Mouse (Mus musculus): ENCODE data around the gene Lrrc38. TPM values are rescaled to one million over a fixed set of nuclear protein-coding genes. Genes with fewer than 3 reads are reported as not detected.

Lrrc38 gene
- polyA plus RNA-seq, 1 experiment from 2014 or later = not detected

- TF ChIP-seq CTCF (IDR thresholded peaks at IDR 0.05; ENCODE audit: low read depth) = peak; percentile 91
- no peak for TF ChIP-seq EP300 (optimal IDR thresholded peaks at IDR 0.05)
- ATAC-seq (ENCODE audit: low FRiP score, low TSS enrichment) (no peak), DNase-seq (ENCODE audit: low spot score) (peak; percentile 69)
- H3K27me3 ChIP-seq (ENCODE audit: control insufficient read depth, insufficient read depth, low read length) = no peaks in the 10 kb centered on the region
- 1% methylated on average over 10 of the region's 10 CpGs for WGBS
- H3K4me3 ChIP-seq (ENCODE audit: low read depth, low read length) = peak overlapping the region; percentile 23
- H3K27ac ChIP-seq (replicated peaks) = no peak overlapping the region
- no peaks in the 10 kb centered on the region for H3K4me1 ChIP-seq (replicated peaks; ENCODE audit: control insufficient read depth, insufficient read depth)
- 0 out of 2 replicates have a peak overlapping the region, but pooled peaks have one; percentile 31 for H3K9ac ChIP-seq (ENCODE audit: low read length)
- no peaks in the 10 kb centered on the region for H3K9me3 ChIP-seq (ENCODE audit: control insufficient read depth, low read length)
- no peaks in the 10 kb centered on the region for H3K36me3 ChIP-seq (ENCODE audit: control insufficient read depth, insufficient read depth, low read length)
- peak overlapping the region; percentile 58 for H3K4me2 ChIP-seq (replicated peaks; ENCODE audit: low read depth)
Observed at GRCm38 (mm10) chr4:143325625-143325941, 24.0 kb upstream of the Lrrc38 start.

- Histone ChIP-seq H3K27ac (replicated peaks) (no peak overlapping the region), H3K4me2 (replicated peaks; ENCODE audit: low read depth) (no peak overlapping the region), H3K9me3 (ENCODE audit: control insufficient read depth, low read length) (no peaks in the 10 kb centered on the region), H3K27me3 (ENCODE audit: control insufficient read depth, insufficient read depth, low read length) (no peaks in the 10 kb centered on the region), H3K4me3 (ENCODE audit: low read depth, low read length) (no peak overlapping the region), H3K9ac (ENCODE audit: low read length) (no peak overlapping the region), H3K36me3 (ENCODE audit: control insufficient read depth, insufficient read depth, low read length) (no peaks in the 10 kb centered on the region), H3K4me1 (replicated peaks; ENCODE audit: control insufficient read depth, insufficient read depth) (no peaks in the 10 kb centered on the region)
- DNase-seq (ENCODE audit: low spot score) = no peak
- ATAC-seq (ENCODE audit: low FRiP score, low TSS enrichment) = 0 out of 2 replicates have a peak, but pooled peaks have one; percentile 51
- 21% methylated on average over 9 of the region's 9 CpGs for WGBS
- TF ChIP-seq EP300 (optimal IDR thresholded peaks at IDR 0.05) = no peak
- TF ChIP-seq CTCF (IDR thresholded peaks at IDR 0.05; ENCODE audit: low read depth) = no peak
Observed at GRCm38 (mm10) chr4:143330566-143330965, 19.0 kb upstream of the Lrrc38 start.

- no peaks in the 10 kb centered on the region for H3K27me3 ChIP-seq (ENCODE audit: control insufficient read depth, insufficient read depth, low read length)
- no peaks in the 10 kb centered on the region for H3K9me3 ChIP-seq (ENCODE audit: control insufficient read depth, low read length)
- no peaks in the 10 kb centered on the region for H3K4me1 ChIP-seq (replicated peaks; ENCODE audit: control insufficient read depth, insufficient read depth)
- no peak for ATAC-seq (ENCODE audit: low FRiP score, low TSS enrichment)
- WGBS = 83% methylated on average over 1 of the region's 1 CpGs
- no peak for TF ChIP-seq EP300 (optimal IDR thresholded peaks at IDR 0.05)
- no peak for TF ChIP-seq CTCF (IDR thresholded peaks at IDR 0.05; ENCODE audit: low read depth)
- H3K4me2 ChIP-seq (replicated peaks; ENCODE audit: low read depth) = no peak overlapping the region
- H3K36me3 ChIP-seq (ENCODE audit: control insufficient read depth, insufficient read depth, low read length) = no peaks in the 10 kb centered on the region
- H3K27ac ChIP-seq (replicated peaks) = no peak overlapping the region
- no peak overlapping the region for H3K9ac ChIP-seq (ENCODE audit: low read length)
- no peak overlapping the region for H3K4me3 ChIP-seq (ENCODE audit: low read depth, low read length)
- no peak for DNase-seq (ENCODE audit: low spot score)
Observed at GRCm38 (mm10) chr4:143331787-143332186, 17.8 kb upstream of the Lrrc38 start.

- H3K4me1 ChIP-seq (replicated peaks; ENCODE audit: control insufficient read depth, insufficient read depth) = no peaks in the 10 kb centered on the region
- TF ChIP-seq CTCF (IDR thresholded peaks at IDR 0.05; ENCODE audit: low read depth) = no peak
- no peak for TF ChIP-seq EP300 (optimal IDR thresholded peaks at IDR 0.05)
- no peaks in the 10 kb centered on the region for H3K36me3 ChIP-seq (ENCODE audit: control insufficient read depth, insufficient read depth, low read length)
Observed at GRCm38 (mm10) chr4:143334145-143334544, 15.4 kb upstream of the Lrrc38 start.

GRCm38 (mm10) chr4:143334995-143335394 is 14.6 kb upstream of the Lrrc38 start:
- TF ChIP-seq EP300 (optimal IDR thresholded peaks at IDR 0.05) = no peak
- TF ChIP-seq CTCF (IDR thresholded peaks at IDR 0.05; ENCODE audit: low read depth) = no peak
- H3K9ac ChIP-seq (ENCODE audit: low read length) = no peak overlapping the region
- 85% methylated on average over 17 of the region's 17 CpGs for WGBS
- ATAC-seq (ENCODE audit: low FRiP score, low TSS enrichment) (no peak), DNase-seq (ENCODE audit: low spot score) (no peak)
- no peak overlapping the region for H3K27ac ChIP-seq (replicated peaks)
- no peaks in the 10 kb centered on the region for H3K36me3 ChIP-seq (ENCODE audit: control insufficient read depth, insufficient read depth, low read length)
- no peak overlapping the region for H3K4me2 ChIP-seq (replicated peaks; ENCODE audit: low read depth)
- H3K9me3 ChIP-seq (ENCODE audit: control insufficient read depth, low read length) = no peaks in the 10 kb centered on the region
- no peak overlapping the region for H3K4me3 ChIP-seq (ENCODE audit: low read depth, low read length)
- no peaks in the 10 kb centered on the region for H3K27me3 ChIP-seq (ENCODE audit: control insufficient read depth, insufficient read depth, low read length)
- H3K4me1 ChIP-seq (replicated peaks; ENCODE audit: control insufficient read depth, insufficient read depth) = no peaks in the 10 kb centered on the region

More at GRCm38 (mm10) chr4:143334145-143334544, 15.4 kb upstream of the Lrrc38 start:
- Histone ChIP-seq H3K4me2 (replicated peaks; ENCODE audit: low read depth) (no peak overlapping the region), H3K4me3 (ENCODE audit: low read depth, low read length) (no peak overlapping the region), H3K27ac (replicated peaks) (no peak overlapping the region), H3K27me3 (ENCODE audit: control insufficient read depth, insufficient read depth, low read length) (no peaks in the 10 kb centered on the region), H3K9me3 (ENCODE audit: control insufficient read depth, low read length) (no peaks in the 10 kb centered on the region), H3K9ac (ENCODE audit: low read length) (no peak overlapping the region)
- no peak for ATAC-seq (ENCODE audit: low FRiP score, low TSS enrichment)
- DNase-seq (ENCODE audit: low spot score) = no peak
- 58% methylated on average over 5 of the region's 5 CpGs for WGBS

- H3K4me3 ChIP-seq (ENCODE audit: low read depth, low read length) = no peak overlapping the region
- H3K27me3 ChIP-seq (ENCODE audit: control insufficient read depth, insufficient read depth, low read length) = no peaks in the 10 kb centered on the region
- no peak overlapping the region for H3K4me2 ChIP-seq (replicated peaks; ENCODE audit: low read depth)
- DNase-seq (ENCODE audit: low spot score) (no peak), ATAC-seq (ENCODE audit: low FRiP score, low TSS enrichment) (no peak)
- H3K27ac ChIP-seq (replicated peaks) = no peak overlapping the region
- H3K36me3 ChIP-seq (ENCODE audit: control insufficient read depth, insufficient read depth, low read length) = no peaks in the 10 kb centered on the region
- no peaks in the 10 kb centered on the region for H3K4me1 ChIP-seq (replicated peaks; ENCODE audit: control insufficient read depth, insufficient read depth)
- H3K9me3 ChIP-seq (ENCODE audit: control insufficient read depth, low read length) = no peaks in the 10 kb centered on the region
- WGBS = 56% methylated on average over 2 of the region's 2 CpGs
- TF ChIP-seq EP300 (optimal IDR thresholded peaks at IDR 0.05) (no peak), CTCF (IDR thresholded peaks at IDR 0.05; ENCODE audit: low read depth) (no peak)
- H3K9ac ChIP-seq (ENCODE audit: low read length) = no peak overlapping the region
Observed at GRCm38 (mm10) chr4:143336096-143336495, 13.5 kb upstream of the Lrrc38 start.

Data from stomach, postnatal 0 days (tissue).